In the genomic region with DNA sequence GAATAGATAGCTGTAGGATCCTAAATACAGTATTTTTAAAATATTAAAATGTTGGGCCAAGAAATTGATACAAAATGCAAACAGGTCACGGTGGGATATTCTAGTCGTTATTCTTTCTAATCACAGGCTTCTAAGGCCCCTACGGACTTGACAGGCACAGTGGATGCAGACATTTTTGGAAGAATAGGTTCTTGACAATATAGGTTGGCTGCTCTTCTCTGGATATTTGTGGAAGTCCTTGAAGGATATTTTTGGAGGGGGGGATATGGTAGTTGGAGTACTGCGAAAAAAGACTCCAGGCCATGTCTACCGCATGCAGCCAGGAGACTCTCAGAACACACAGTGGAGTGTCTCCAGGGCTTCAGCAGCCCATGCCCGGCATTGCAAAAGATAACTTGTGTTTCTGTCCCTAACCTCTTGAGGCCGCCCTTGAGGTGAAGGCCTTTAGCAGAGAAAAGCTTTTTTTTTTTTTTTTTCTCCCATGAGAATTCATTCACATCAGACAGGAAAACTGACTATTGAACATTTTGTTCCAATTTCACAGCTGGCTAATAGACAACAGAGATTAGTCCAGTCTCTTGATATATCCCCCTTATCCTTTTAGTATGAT, we compare ENCODE assay signal across 8 mouse cellular contexts. TPM values are rescaled to one million over a fixed set of nuclear protein-coding genes. Genes with fewer than 3 reads are reported as not detected.
A peak's percentile ranks its signal among the peaks of the same experiment; 100 is the strongest.
DNase-seq lines count a peak whose midpoint lies in the region; ATAC-seq lines count a peak whose summit lies in the region.

No protein-coding gene starts in this region.

- H3K36me3 ChIP-seq in forebrain, embryonic 10.5 days (replicated peaks), result peaks cover 6% of the 10 kb centered on the region
- H3K36me3 ChIP-seq in hindbrain, embryonic 12.5 days, result no peaks in the 10 kb centered on the region
- peaks cover 7% of the 10 kb centered on the region; the same call in 1 of the 2 replicates for H3K36me3 ChIP-seq in limb, embryonic 15.5 days
- no peaks in the 10 kb centered on the region for H3K36me3 ChIP-seq in midbrain, embryonic 15.5 days (replicated peaks)

- peak overlapping the region; percentile 59 for H3K4me2 ChIP-seq in hindbrain, embryonic 12.5 days (replicated peaks)
- peak overlapping the region; percentile 51 for H3K4me2 ChIP-seq in limb, embryonic 15.5 days
- peak overlapping the region; percentile 57 for H3K4me2 ChIP-seq in midbrain, embryonic 15.5 days

- peak; percentile 23 to 41 for DNase-seq in cerebellum, adult 18-20 months
- no peak for DNase-seq in cerebellum, adult 11 months
- DNase-seq in adrenal gland, postnatal 25 days, result peak; percentile 38
- DNase-seq in forebrain, embryonic 10.5 days (ENCODE audit: extremely low spot score, low spot score), result peak; percentile 25
- peak; percentile 68 for DNase-seq in testis, postnatal 14 days (ENCODE audit: low spot score)

- H3K4me3 ChIP-seq in forebrain, embryonic 10.5 days, result peak overlapping the region; percentile 51
- peak overlapping the region; percentile 42 for H3K4me3 ChIP-seq in hindbrain, embryonic 12.5 days
- peak overlapping the region; percentile 42 for H3K4me3 ChIP-seq in limb, embryonic 15.5 days
- peak overlapping the region; percentile 41 for H3K4me3 ChIP-seq in midbrain, embryonic 15.5 days

- H3K9me3 ChIP-seq in forebrain, embryonic 10.5 days, result no peaks in the 10 kb centered on the region
- H3K9me3 ChIP-seq in hindbrain, embryonic 12.5 days (replicated peaks), result no peaks in the 10 kb centered on the region
- H3K9me3 ChIP-seq in limb, embryonic 15.5 days, result no peaks in the 10 kb centered on the region
- H3K9me3 ChIP-seq in midbrain, embryonic 15.5 days, result no peaks in the 10 kb centered on the region

- H3K27me3 ChIP-seq in forebrain, embryonic 10.5 days (ENCODE audit: poor library complexity, severe bottlenecking), result no peaks in the 10 kb centered on the region
- H3K27me3 ChIP-seq in hindbrain, embryonic 12.5 days, result no peaks in the 10 kb centered on the region
- H3K27me3 ChIP-seq in limb, embryonic 15.5 days, result no peaks in the 10 kb centered on the region
- H3K27me3 ChIP-seq in midbrain, embryonic 15.5 days (replicated peaks), result no peaks in the 10 kb centered on the region

- H3K27ac ChIP-seq in forebrain, embryonic 10.5 days, result peak overlapping the region; percentile 82
- H3K27ac ChIP-seq in hindbrain, embryonic 12.5 days, result peak overlapping the region; percentile 64
- peak overlapping the region; percentile 85 for H3K27ac ChIP-seq in limb, embryonic 15.5 days
- H3K27ac ChIP-seq in midbrain, embryonic 15.5 days, result peak overlapping the region; percentile 74

- WGBS in forebrain, embryonic 10.5 days, result 29% methylated on average over 7 of the region's 7 CpGs
- 38% methylated on average over 7 of the region's 7 CpGs for WGBS in hindbrain, embryonic 12.5 days
- 46% methylated on average over 7 of the region's 7 CpGs for WGBS in limb, embryonic 15.5 days
- WGBS in midbrain, embryonic 15.5 days, result 37% methylated on average over 7 of the region's 7 CpGs

- no peak; the same call in 1 of the 2 replicates for ATAC-seq in hindbrain, embryonic 12.5 days (ENCODE audit: low FRiP score)
- no peak for ATAC-seq in limb, embryonic 15.5 days (ENCODE audit: insufficient number of reproducible peaks, low FRiP score, low TSS enrichment, low read depth)
- no peak for ATAC-seq in midbrain, embryonic 15.5 days (replicated peaks)

- peaks cover 46% of the 10 kb centered on the region for H3K4me1 ChIP-seq in forebrain, embryonic 10.5 days
- H3K4me1 ChIP-seq in hindbrain, embryonic 12.5 days, result peaks cover 18% of the 10 kb centered on the region
- H3K4me1 ChIP-seq in limb, embryonic 15.5 days, result peaks cover 22% of the 10 kb centered on the region
- H3K4me1 ChIP-seq in midbrain, embryonic 15.5 days, result peaks cover 23% of the 10 kb centered on the region

- H3K9ac ChIP-seq in hindbrain, embryonic 12.5 days, result no peak overlapping the region
- H3K9ac ChIP-seq in limb, embryonic 15.5 days, result no peak overlapping the region
- no peak overlapping the region for H3K9ac ChIP-seq in midbrain, embryonic 15.5 days

RNA-seq across cellular contexts. Expression of a gene that starts 0.7 kb away (rescaled TPM):
- total RNA-seq in adrenal gland, postnatal 25 days (2021), result 17.7 and 22.8 TPM in 2 replicates
- polyA plus RNA-seq in forebrain, embryonic 10.5 days (2016; fragmentation: Nextera tagmentation; extraction: Ambion mirVana), result 11.9 and 12.2 TPM in 2 replicates
- polyA plus RNA-seq in hindbrain, embryonic 12.5 days (2016; fragmentation: Nextera tagmentation; extraction: Ambion mirVana), result 32.6 and 34.9 TPM in 2 replicates
- polyA plus RNA-seq in limb, embryonic 15.5 days (2015; fragmentation: Nextera tagmentation; extraction: Ambion mirVana), result 151 and 159 TPM in 2 replicates
- polyA plus RNA-seq in midbrain, embryonic 15.5 days (2015; fragmentation: Nextera tagmentation; extraction: Ambion mirVana), result 11.8 and 13.9 TPM in 2 replicates

RNA-seq across cellular contexts. Expression of a gene that starts 1.5 kb away (rescaled TPM):
- total RNA-seq in adrenal gland, postnatal 25 days (2021), result 53.4 and 55.2 TPM in 2 replicates
- polyA plus RNA-seq in forebrain, embryonic 10.5 days (2016; fragmentation: Nextera tagmentation; extraction: Ambion mirVana), result 5.6 and 6.2 TPM in 2 replicates
- polyA plus RNA-seq in hindbrain, embryonic 12.5 days (2016; fragmentation: Nextera tagmentation; extraction: Ambion mirVana), result 16.8 and 18.7 TPM in 2 replicates
- polyA plus RNA-seq in limb, embryonic 15.5 days (2015; fragmentation: Nextera tagmentation; extraction: Ambion mirVana), result 7.5 and 9.1 TPM in 2 replicates
- polyA plus RNA-seq in midbrain, embryonic 15.5 days (2015; fragmentation: Nextera tagmentation; extraction: Ambion mirVana), result 10.5 TPM in 2 replicates

RNA-seq across cellular contexts. Expression of a gene that starts 25.3 kb away (rescaled TPM):
- not detected in 2 replicates for total RNA-seq in adrenal gland, postnatal 25 days (2021)
- polyA plus RNA-seq in forebrain, embryonic 10.5 days (2016; fragmentation: Nextera tagmentation; extraction: Ambion mirVana), result 0.68 and 0.76 TPM in 2 replicates
- 0.51 and 0.52 TPM in 2 replicates for polyA plus RNA-seq in hindbrain, embryonic 12.5 days (2016; fragmentation: Nextera tagmentation; extraction: Ambion mirVana)
- polyA plus RNA-seq in limb, embryonic 15.5 days (2015; fragmentation: Nextera tagmentation; extraction: Ambion mirVana), result 0.15 and 0.53 TPM in 2 replicates
- 0.65 and 0.93 TPM in 2 replicates for polyA plus RNA-seq in midbrain, embryonic 15.5 days (2015; fragmentation: Nextera tagmentation; extraction: Ambion mirVana)

RNA-seq across cellular contexts. Expression of a gene that starts 25.8 kb away (rescaled TPM):
- total RNA-seq in adrenal gland, postnatal 25 days (2021), result 24.8 and 39.6 TPM in 2 replicates
- polyA plus RNA-seq in forebrain, embryonic 10.5 days (2016; fragmentation: Nextera tagmentation; extraction: Ambion mirVana), result 74.9 and 79.6 TPM in 2 replicates
- polyA plus RNA-seq in hindbrain, embryonic 12.5 days (2016; fragmentation: Nextera tagmentation; extraction: Ambion mirVana), result 96.4 and 97.1 TPM in 2 replicates
- polyA plus RNA-seq in limb, embryonic 15.5 days (2015; fragmentation: Nextera tagmentation; extraction: Ambion mirVana), result 55.2 and 58.0 TPM in 2 replicates
- 104 and 108 TPM in 2 replicates for polyA plus RNA-seq in midbrain, embryonic 15.5 days (2015; fragmentation: Nextera tagmentation; extraction: Ambion mirVana)
